In the genomic region with DNA sequence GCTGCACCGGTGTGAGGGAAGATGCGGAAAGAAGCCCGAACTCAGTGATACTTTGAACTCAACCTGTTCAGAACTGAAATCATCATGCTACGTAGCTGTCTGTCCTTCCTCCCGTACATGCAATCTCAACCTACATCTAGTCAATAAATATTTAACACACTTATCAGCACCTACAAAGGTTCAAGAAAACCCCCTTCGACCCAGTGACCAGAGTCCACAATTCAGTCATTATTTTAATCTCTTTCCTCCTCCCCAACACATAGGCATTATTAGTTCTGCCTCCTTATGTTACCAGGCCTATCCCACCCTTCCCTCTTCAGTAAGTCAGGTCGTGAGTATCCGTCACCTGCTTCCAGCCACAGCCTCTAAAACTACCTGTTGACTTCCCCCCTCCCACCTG, we compare ENCODE assay signal across 26 mouse cellular contexts. TPM values are rescaled to one million over a fixed set of nuclear protein-coding genes. Genes with fewer than 3 reads are reported as not detected.
DNase-seq lines count a peak whose midpoint lies in the region; ATAC-seq and TF ChIP-seq lines count a peak whose summit lies in the region.
"Had no signal": no experiment of that assay in that cellular context is flagged by ENCODE, and none has a peak within 500 bp of the region (broad histone marks: within the 10 kb centered on the region; RNA-seq: fewer than 3 reads in every experiment).

No protein-coding gene starts in this region.

- 78% methylated on average over 8 of the region's 8 CpGs for WGBS in intestine, embryonic 14.5 days
- 67% methylated on average over 8 of the region's 8 CpGs for WGBS in intestine, embryonic 15.5 days
- 28% methylated on average over 8 of the region's 8 CpGs for WGBS in small intestine, adult 2 months
- 62% methylated on average over 8 of the region's 8 CpGs for WGBS in stomach, postnatal 0 days
- WGBS in forebrain, embryonic 16.5 days = 88% methylated on average over 8 of the region's 8 CpGs

- peak; percentile 38; the same call in 1 of the 2 replicates for ATAC-seq in intestine, embryonic 14.5 days (replicated peaks; ENCODE audit: low FRiP score, low TSS enrichment, low read depth)
- peak; percentile 85 for ATAC-seq in intestine, embryonic 15.5 days
- ATAC-seq in stomach, postnatal 0 days (ENCODE audit: low FRiP score, low TSS enrichment) = peak; percentile 78
- no peak for ATAC-seq in forebrain, embryonic 16.5 days
- ATAC-seq: CD4-positive, CD25-positive, alpha-beta regulatory T cell, adult 4 months; forebrain, embryonic 14.5 days had no signal

- TF ChIP-seq POLR2A in small intestine, adult 2 months (IDR thresholded peaks at IDR 0.05; ENCODE audit: low read depth, low read length) = no peak

- no peaks in the 10 kb centered on the region for H3K36me3 ChIP-seq in intestine, embryonic 14.5 days (ENCODE audit: control insufficient read depth, insufficient read depth, low read length)
- H3K36me3 ChIP-seq in intestine, embryonic 15.5 days = no peaks in the 10 kb centered on the region
- H3K36me3 ChIP-seq in small intestine, adult 2 months (ENCODE audit: control insufficient read depth, insufficient read depth, low read length) = no peaks in the 10 kb centered on the region
- H3K36me3 ChIP-seq in stomach, postnatal 0 days (ENCODE audit: control insufficient read depth, insufficient read depth, low read length) = no peaks in the 10 kb centered on the region
- H3K36me3 ChIP-seq in forebrain, embryonic 16.5 days (ENCODE audit: control insufficient read depth, insufficient read depth) = no peaks in the 10 kb centered on the region
- H3K36me3 ChIP-seq: embryonic facial prominence, embryonic 12.5 days; embryonic facial prominence, embryonic 15.5 days; heart, embryonic 10.5 days; heart, embryonic 13.5 days had no signal

- no peak for TF ChIP-seq EP300 in stomach, postnatal 0 days (optimal IDR thresholded peaks at IDR 0.05)

- no peak for DNase-seq in intestine, embryonic 14.5 days (ENCODE audit: low spot score)
- peak; percentile 35 for DNase-seq in stomach, postnatal 0 days (ENCODE audit: low spot score)
- no peak for DNase-seq in urinary bladder, postnatal 4 days (ENCODE audit: low spot score in 2 of 2)
- DNase-seq: cerebellum, adult 2 months; cerebellum, adult 9-11 months; cerebellum, postnatal 25 days; gastrocnemius, postnatal 10 days; gastrocnemius, postnatal 36 days; heart, adult 2 months; heart, postnatal 14 days; heart, postnatal 4 days had no signal

- no peak overlapping the region for H3K27ac ChIP-seq in intestine, embryonic 14.5 days (ENCODE audit: low read depth)
- peak overlapping the region; percentile 59 for H3K27ac ChIP-seq in intestine, embryonic 15.5 days
- H3K27ac ChIP-seq in small intestine, adult 2 months (ENCODE audit: insufficient read depth, low read depth, low read length) = peak overlapping the region; percentile 92
- H3K27ac ChIP-seq in stomach, postnatal 0 days (replicated peaks) = peak overlapping the region; percentile 65; the same call in 1 of the 2 replicates
- H3K27ac ChIP-seq in forebrain, embryonic 16.5 days (ENCODE audit: low read length) = no peak overlapping the region
- H3K27ac ChIP-seq: embryonic facial prominence, embryonic 12.5 days; embryonic facial prominence, embryonic 15.5 days; heart, adult 2 months; heart, embryonic 10.5 days; heart, embryonic 13.5 days; hindbrain, embryonic 14.5 days had no signal

- H3K4me2 ChIP-seq in intestine, embryonic 14.5 days (ENCODE audit: low read length) = no peak overlapping the region
- H3K4me2 ChIP-seq in intestine, embryonic 15.5 days (replicated peaks) = no peak overlapping the region
- no peak overlapping the region for H3K4me2 ChIP-seq in stomach, postnatal 0 days (replicated peaks; ENCODE audit: low read depth)
- no peak overlapping the region for H3K4me2 ChIP-seq in forebrain, embryonic 16.5 days (ENCODE audit: low read length)
- H3K4me2 ChIP-seq: embryonic facial prominence, embryonic 12.5 days; embryonic facial prominence, embryonic 15.5 days; heart, embryonic 13.5 days; hindbrain, embryonic 14.5 days had no signal

- no peaks in the 10 kb centered on the region for H3K4me1 ChIP-seq in intestine, embryonic 14.5 days (replicated peaks; ENCODE audit: control insufficient read depth, insufficient read depth, low read length)
- H3K4me1 ChIP-seq in intestine, embryonic 15.5 days (replicated peaks) = 0 out of 2 replicates have a peak, but pooled peaks cover 3% of the 10 kb centered on the region
- H3K4me1 ChIP-seq in small intestine, adult 2 months (ENCODE audit: control insufficient read depth, insufficient read depth, insufficient read length, low read length) = peaks cover 12% of the 10 kb centered on the region; the same call in 1 of the 2 replicates
- H3K4me1 ChIP-seq in stomach, postnatal 0 days (replicated peaks; ENCODE audit: control insufficient read depth, insufficient read depth) = no peaks in the 10 kb centered on the region
- no peaks in the 10 kb centered on the region for H3K4me1 ChIP-seq in forebrain, embryonic 16.5 days (replicated peaks; ENCODE audit: control insufficient read depth, insufficient read depth, low read length)
- H3K4me1 ChIP-seq: embryonic facial prominence, embryonic 12.5 days; embryonic facial prominence, embryonic 15.5 days; heart, embryonic 10.5 days; heart, embryonic 13.5 days had no signal

- no peaks in the 10 kb centered on the region for H3K27me3 ChIP-seq in intestine, embryonic 14.5 days (replicated peaks; ENCODE audit: control insufficient read depth, insufficient read depth, low read length)
- no peaks in the 10 kb centered on the region for H3K27me3 ChIP-seq in intestine, embryonic 15.5 days (replicated peaks)
- no peaks in the 10 kb centered on the region for H3K27me3 ChIP-seq in small intestine, adult 2 months (ENCODE audit: control insufficient read depth, insufficient read depth, low read length)
- H3K27me3 ChIP-seq in stomach, postnatal 0 days (ENCODE audit: control insufficient read depth, insufficient read depth, low read length) = no peaks in the 10 kb centered on the region
- no peaks in the 10 kb centered on the region for H3K27me3 ChIP-seq in forebrain, embryonic 16.5 days (replicated peaks; ENCODE audit: control insufficient read depth, insufficient read depth, low read length)
- H3K27me3 ChIP-seq: embryonic facial prominence, embryonic 12.5 days; embryonic facial prominence, embryonic 15.5 days; heart, embryonic 13.5 days had no signal

- TF ChIP-seq CTCF in small intestine, adult 2 months (IDR thresholded peaks at IDR 0.05; ENCODE audit: extremely low read depth, insufficient read length, insufficient replicate concordance, low read depth, low read length) = no peak
- no peak for TF ChIP-seq CTCF in stomach, postnatal 0 days (IDR thresholded peaks at IDR 0.05; ENCODE audit: low read depth)

- H3K4me3 ChIP-seq in intestine, embryonic 14.5 days (ENCODE audit: low read depth, low read length) = no peak overlapping the region
- H3K4me3 ChIP-seq in intestine, embryonic 15.5 days (replicated peaks) = no peak overlapping the region
- no peak overlapping the region for H3K4me3 ChIP-seq in small intestine, adult 2 months (ENCODE audit: low read depth, low read length)
- no peak overlapping the region for H3K4me3 ChIP-seq in stomach, postnatal 0 days (ENCODE audit: low read depth, low read length)
- no peak overlapping the region for H3K4me3 ChIP-seq in forebrain, embryonic 16.5 days (replicated peaks; ENCODE audit: low read length)
- H3K4me3 ChIP-seq: embryonic facial prominence, embryonic 12.5 days; embryonic facial prominence, embryonic 15.5 days; heart, adult 2 months; heart, embryonic 10.5 days; heart, embryonic 13.5 days had no signal

- no peaks in the 10 kb centered on the region for H3K9me3 ChIP-seq in intestine, embryonic 14.5 days (ENCODE audit: control insufficient read depth, low read length)
- no peaks in the 10 kb centered on the region for H3K9me3 ChIP-seq in intestine, embryonic 15.5 days
- H3K9me3 ChIP-seq in stomach, postnatal 0 days (ENCODE audit: control insufficient read depth, low read length) = no peaks in the 10 kb centered on the region
- no peaks in the 10 kb centered on the region for H3K9me3 ChIP-seq in forebrain, embryonic 16.5 days (ENCODE audit: control insufficient read depth, low read length)
- H3K9me3 ChIP-seq: embryonic facial prominence, embryonic 12.5 days; embryonic facial prominence, embryonic 15.5 days; heart, embryonic 10.5 days; heart, embryonic 13.5 days had no signal

- H3K9ac ChIP-seq in intestine, embryonic 14.5 days (ENCODE audit: low read length) = no peak overlapping the region
- H3K9ac ChIP-seq in intestine, embryonic 15.5 days = no peak overlapping the region
- no peak overlapping the region for H3K9ac ChIP-seq in stomach, postnatal 0 days (ENCODE audit: low read length)
- H3K9ac ChIP-seq in forebrain, embryonic 16.5 days (replicated peaks; ENCODE audit: low read depth, low read length) = no peak overlapping the region
- H3K9ac ChIP-seq: embryonic facial prominence, embryonic 12.5 days; embryonic facial prominence, embryonic 15.5 days; heart, embryonic 13.5 days; hindbrain, embryonic 14.5 days had no signal

RNA-seq across cellular contexts. Expression of gene Hsd17b6, which starts 1.9 kb away (rescaled TPM):
- not detected in 2 replicates for polyA plus RNA-seq in intestine, embryonic 14.5 days (2014; fragmentation: Nextera tagmentation; extraction: Ambion mirVana)
- 0.38 and 0.48 TPM in 2 replicates for polyA plus RNA-seq in intestine, embryonic 15.5 days (2015; fragmentation: Nextera tagmentation; extraction: Ambion mirVana)
- 25.6 and 46.2 TPM in 2 replicates for polyA plus RNA-seq in small intestine, adult 2 months (2012; rRNA removed)
- polyA plus RNA-seq in stomach, postnatal 0 days (2015; fragmentation: Nextera tagmentation; extraction: Ambion mirVana) = 5.0 and 5.7 TPM in 2 replicates
- not detected in 2 replicates for polyA plus RNA-seq in forebrain, embryonic 16.5 days (2015; fragmentation: Nextera tagmentation; extraction: Ambion mirVana)
- polyA plus RNA-seq: adrenal gland, adult 2 months; C2C12; CD4-positive, CD25-positive, alpha-beta regulatory T cell, adult 4 months; cerebellum, adult 2 months; embryonic facial prominence, embryonic 12.5 days; forebrain, embryonic 11.5 days; forebrain, embryonic 14.5 days; heart, adult 2 months; heart, embryonic 10.5 days; heart, embryonic 13.5 days; heart, embryonic 16.5 days; hindbrain, embryonic 11.5 days; hindbrain, embryonic 14.5 days had no signal

RNA-seq across cellular contexts. Expression of gene Prim1, which starts 9.5 kb away (rescaled TPM):
- polyA plus RNA-seq in intestine, embryonic 14.5 days (2014; fragmentation: Nextera tagmentation; extraction: Ambion mirVana) = 85.8 and 89.1 TPM in 2 replicates
- 67.9 and 73.0 TPM in 2 replicates for polyA plus RNA-seq in intestine, embryonic 15.5 days (2015; fragmentation: Nextera tagmentation; extraction: Ambion mirVana)
- polyA plus RNA-seq in small intestine, adult 2 months (2012; rRNA removed) = 0.89 and 1.5 TPM in 2 replicates
- 27.3 and 27.4 TPM in 2 replicates for polyA plus RNA-seq in stomach, postnatal 0 days (2015; fragmentation: Nextera tagmentation; extraction: Ambion mirVana)
- polyA plus RNA-seq in forebrain, embryonic 16.5 days (2015; fragmentation: Nextera tagmentation; extraction: Ambion mirVana) = 57.8 and 59.8 TPM in 2 replicates

RNA-seq across cellular contexts. Expression of gene Naca, which starts 29.9 kb away (rescaled TPM):
- polyA plus RNA-seq in intestine, embryonic 14.5 days (2014; fragmentation: Nextera tagmentation; extraction: Ambion mirVana) = 929 and 986 TPM in 2 replicates
- polyA plus RNA-seq in intestine, embryonic 15.5 days (2015; fragmentation: Nextera tagmentation; extraction: Ambion mirVana) = 779 and 830 TPM in 2 replicates
- polyA plus RNA-seq in small intestine, adult 2 months (2012; rRNA removed) = 134 and 160 TPM in 2 replicates
- 618 and 628 TPM in 2 replicates for polyA plus RNA-seq in stomach, postnatal 0 days (2015; fragmentation: Nextera tagmentation; extraction: Ambion mirVana)
- 545 and 574 TPM in 2 replicates for polyA plus RNA-seq in forebrain, embryonic 16.5 days (2015; fragmentation: Nextera tagmentation; extraction: Ambion mirVana)

RNA-seq across cellular contexts. Expression of gene Ptges3, which starts 53.3 kb away (rescaled TPM):
- 465 and 489 TPM in 2 replicates for polyA plus RNA-seq in intestine, embryonic 14.5 days (2014; fragmentation: Nextera tagmentation; extraction: Ambion mirVana)
- 482 and 586 TPM in 2 replicates for polyA plus RNA-seq in intestine, embryonic 15.5 days (2015; fragmentation: Nextera tagmentation; extraction: Ambion mirVana)
- 27.7 and 38.1 TPM in 2 replicates for polyA plus RNA-seq in small intestine, adult 2 months (2012; rRNA removed)
- polyA plus RNA-seq in stomach, postnatal 0 days (2015; fragmentation: Nextera tagmentation; extraction: Ambion mirVana) = 297 and 316 TPM in 2 replicates
- 395 and 436 TPM in 2 replicates for polyA plus RNA-seq in forebrain, embryonic 16.5 days (2015; fragmentation: Nextera tagmentation; extraction: Ambion mirVana)

Comparison
In these comparisons a context has a peak if more than half of its experiments do, and no peak if none do; other contexts are left out.
1. H3K27ac ChIP-seq: peak in intestine, embryonic 15.5 days (single experiment), small intestine, adult 2 months (single experiment) and stomach, postnatal 0 days (single experiment); none in intestine, embryonic 14.5 days (single experiment) and forebrain, embryonic 16.5 days (single experiment).
2. RNA of gene Prim1, which starts 9.5 kb away (polyA plus RNA-seq): 85.8 to 89.1 TPM in intestine, embryonic 14.5 days, 67.9 to 73.0 TPM in intestine, embryonic 15.5 days, 57.8 to 59.8 TPM in forebrain, embryonic 16.5 days and 27.3 to 27.4 TPM in stomach, postnatal 0 days; 0.89 to 1.5 TPM in small intestine, adult 2 months; every median in the first group is over 10 times any median in the second.